Mouse (Mus musculus) midbrain, embryonic 10.5 days (tissue): Measurements from ENCODE around the gene 2310022B05Rik. TPM values are rescaled to one million over a fixed set of nuclear protein-coding genes. Genes with fewer than 3 reads are reported as not detected.

Experiments used
- DNase-seq: peaks from one replicate; pipeline ENCODE4 v3.0.0-alpha.2; 2017; ENCODE audit warnings: low spot score
- H3K27ac ChIP-seq: fragments of 300-500 bp; sonication (generic); replicated peaks from 2 replicates; pipeline ENCODE4 v1.5.1; 2016; ENCODE audit warnings: mild to moderate bottlenecking
- H3K27me3 ChIP-seq: fragments of 300-500 bp; sonication (generic); 2 replicates; pipeline ENCODE4 v1.6.1; 2016; ENCODE audit warnings: low read depth, mild to moderate bottlenecking; ENCODE audit not compliant: poor library complexity, severe bottlenecking
- H3K36me3 ChIP-seq: fragments of 300-500 bp; sonication (generic); 2 replicates; pipeline ENCODE4 v1.6.1; 2016; ENCODE audit warnings: mild to moderate bottlenecking, moderate library complexity
- H3K4me1 ChIP-seq: fragments of 300-500 bp; sonication (generic); 2 replicates; pipeline ENCODE4 v1.6.1; 2016
- H3K4me3 ChIP-seq: fragments of 300-500 bp; sonication (generic); 2 replicates; pipeline ENCODE4 v1.5.1; 2016; ENCODE audit warnings: mild to moderate bottlenecking, moderate library complexity
- H3K9me3 ChIP-seq: fragments of 300-500 bp; sonication (generic); replicated peaks from 2 replicates; pipeline ENCODE4 v1.6.1; 2016; ENCODE audit warnings: mild to moderate bottlenecking
- WGBS: fragments of 180-500 bp; shearing (Covaris S2); methylation state at CpG from one replicate; pipeline ENCODE4 v1.1.7; 2016; 5-methylcytosine and 5-hydroxymethylcytosine counted together
- polyA plus RNA-seq: library from polyadenylated mRNA; unstranded; fragments of >200 nt; fragmentation: Nextera tagmentation; extraction: Ambion mirVana; gene quantifications from 2 replicates; pipeline ENCODE4 v1.2.1, GENCODE M21; 2016

Gene 2310022B05Rik
- 17.5 and 17.7 TPM in 2 replicates for polyA plus RNA-seq

- Histone ChIP-seq H3K9me3 (no peaks in the 10 kb centered on the region), H3K36me3 (no peaks in the 10 kb centered on the region), H3K27me3 (no peaks in the 10 kb centered on the region), H3K27ac (peak within 1 kb of the TSS; percentile 89), H3K4me3 (peak within 1 kb of the TSS; percentile 92), H3K4me1 (peaks cover 43% of the 10 kb centered on the region)
- 1% methylated on average over 66 of the region's 69 CpGs for WGBS
- DNase-seq: peak; percentile 89
Measured at GRCm38 (mm10) chr8:124663112-124663873, at the start of gene 2310022B05Rik. Gene 2310022B05Rik (minus strand): TSS chr8:124663369.

GRCm38 (mm10) chr8:124705823-124706222 is 42.7 kb upstream of the 2310022B05Rik start:
- DNase-seq: no peak
- WGBS: 95% methylated on average over 8 of the region's 8 CpGs
- Histone ChIP-seq H3K4me3 (no peak overlapping the region), H3K27ac (no peak overlapping the region), H3K36me3 (peaks cover 83% of the 10 kb centered on the region), H3K4me1 (no peaks in the 10 kb centered on the region), H3K9me3 (no peaks in the 10 kb centered on the region), H3K27me3 (no peaks in the 10 kb centered on the region)

- Histone ChIP-seq H3K4me3 (no peak overlapping the region), H3K36me3 (peaks cover 85% of the 10 kb centered on the region), H3K27me3 (no peaks in the 10 kb centered on the region), H3K27ac (no peak overlapping the region), H3K4me1 (no peaks in the 10 kb centered on the region), H3K9me3 (no peaks in the 10 kb centered on the region)
- WGBS: 95% methylated on average over 4 of the region's 4 CpGs
- DNase-seq: no peak
Measured at GRCm38 (mm10) chr8:124704376-124704775, 41.2 kb upstream of the 2310022B05Rik start.

GRCm38 (mm10) chr8:124703526-124703925 is 40.4 kb upstream of the 2310022B05Rik start:
- 92% methylated on average over 4 of the region's 4 CpGs for WGBS
- H3K27ac ChIP-seq: no peak overlapping the region
- no peaks in the 10 kb centered on the region for H3K4me1 ChIP-seq
- no peak overlapping the region for H3K4me3 ChIP-seq
- no peak for DNase-seq
- H3K36me3 ChIP-seq: peaks cover 83% of the 10 kb centered on the region
- no peaks in the 10 kb centered on the region for H3K27me3 ChIP-seq
- no peaks in the 10 kb centered on the region for H3K9me3 ChIP-seq

- no peaks in the 10 kb centered on the region for H3K9me3 ChIP-seq
- H3K4me3 ChIP-seq: no peak overlapping the region
- WGBS: 89% methylated on average over 3 of the region's 3 CpGs
- no peaks in the 10 kb centered on the region for H3K27me3 ChIP-seq
- no peak for DNase-seq
- H3K4me1 ChIP-seq: no peaks in the 10 kb centered on the region
- peaks cover 86% of the 10 kb centered on the region for H3K36me3 ChIP-seq
- no peak overlapping the region for H3K27ac ChIP-seq
Measured at GRCm38 (mm10) chr8:124702183-124702582, 39.0 kb upstream of the 2310022B05Rik start.

GRCm38 (mm10) chr8:124701023-124701422 is 37.9 kb upstream of the 2310022B05Rik start:
- Histone ChIP-seq H3K4me1 (no peaks in the 10 kb centered on the region), H3K36me3 (peaks cover 85% of the 10 kb centered on the region)
- WGBS: 90% methylated on average over 9 of the region's 9 CpGs

GRCm38 (mm10) chr8:124700271-124700670 is 37.1 kb upstream of the 2310022B05Rik start:
- peaks cover 86% of the 10 kb centered on the region for H3K36me3 ChIP-seq
- no peaks in the 10 kb centered on the region for H3K27me3 ChIP-seq
- no peaks in the 10 kb centered on the region for H3K4me1 ChIP-seq
- DNase-seq: no peak
- H3K27ac ChIP-seq: no peak overlapping the region
- WGBS: 92% methylated on average over 5 of the region's 5 CpGs
- no peak overlapping the region for H3K4me3 ChIP-seq
- H3K9me3 ChIP-seq: no peaks in the 10 kb centered on the region

More at GRCm38 (mm10) chr8:124701023-124701422, 37.9 kb upstream of the 2310022B05Rik start:
- no peaks in the 10 kb centered on the region for H3K27me3 ChIP-seq
- H3K27ac ChIP-seq: no peak overlapping the region
- H3K4me3 ChIP-seq: no peak overlapping the region
- no peak for DNase-seq
- no peaks in the 10 kb centered on the region for H3K9me3 ChIP-seq

- H3K4me3 ChIP-seq: no peak overlapping the region
- no peaks in the 10 kb centered on the region for H3K9me3 ChIP-seq
- H3K4me1 ChIP-seq: no peaks in the 10 kb centered on the region
- DNase-seq: no peak
- peaks cover 89% of the 10 kb centered on the region for H3K36me3 ChIP-seq
- H3K27ac ChIP-seq: no peak overlapping the region
- WGBS: 93% methylated on average over 22 of the region's 22 CpGs
- no peaks in the 10 kb centered on the region for H3K27me3 ChIP-seq
Measured at GRCm38 (mm10) chr8:124695424-124696100, 32.4 kb upstream of the 2310022B05Rik start.

- Histone ChIP-seq H3K4me1 (no peaks in the 10 kb centered on the region), H3K4me3 (no peak overlapping the region), H3K9me3 (no peaks in the 10 kb centered on the region), H3K27ac (no peak overlapping the region), H3K27me3 (no peaks in the 10 kb centered on the region), H3K36me3 (peaks cover 77% of the 10 kb centered on the region)
- no peak for DNase-seq
- WGBS: 90% methylated on average over 4 of the region's 4 CpGs
Measured at GRCm38 (mm10) chr8:124691706-124692105, 28.5 kb upstream of the 2310022B05Rik start.

- H3K9me3 ChIP-seq: no peaks in the 10 kb centered on the region
- H3K4me3 ChIP-seq: no peak overlapping the region
- WGBS: 92% methylated on average over 13 of the region's 13 CpGs
- DNase-seq: no peak
- H3K27me3 ChIP-seq: no peaks in the 10 kb centered on the region
- H3K27ac ChIP-seq: no peak overlapping the region
- no peaks in the 10 kb centered on the region for H3K4me1 ChIP-seq
- peaks cover 80% of the 10 kb centered on the region for H3K36me3 ChIP-seq
Measured at GRCm38 (mm10) chr8:124688899-124689298, 25.7 kb upstream of the 2310022B05Rik start.

- no peak overlapping the region for H3K4me3 ChIP-seq
- peaks cover 22% of the 10 kb centered on the region for H3K4me1 ChIP-seq
- no peak for DNase-seq
- peaks cover 95% of the 10 kb centered on the region for H3K36me3 ChIP-seq
- H3K27ac ChIP-seq: no peak overlapping the region
- H3K27me3 ChIP-seq: no peaks in the 10 kb centered on the region
- no peaks in the 10 kb centered on the region for H3K9me3 ChIP-seq
- 79% methylated on average over 10 of the region's 10 CpGs for WGBS
Measured at GRCm38 (mm10) chr8:124682218-124682617, 19.0 kb upstream of the 2310022B05Rik start.

GRCm38 (mm10) chr8:124681792-124682157 is 18.6 kb upstream of the 2310022B05Rik start:
- WGBS: 49% methylated on average over 10 of the region's 10 CpGs
- no peaks in the 10 kb centered on the region for H3K9me3 ChIP-seq
- no peak overlapping the region for H3K4me3 ChIP-seq
- H3K27ac ChIP-seq: no peak overlapping the region
- DNase-seq: no peak
- H3K27me3 ChIP-seq: no peaks in the 10 kb centered on the region
- peaks cover 97% of the 10 kb centered on the region for H3K36me3 ChIP-seq
- peaks cover 22% of the 10 kb centered on the region for H3K4me1 ChIP-seq
